Mouse (Mus musculus): ENCODE results near the gene Itga6.
"Not testable (repeated sequence)": the region's sequence is repeated elsewhere in the genome, so short reads cannot be mapped to it uniquely, and the experiment has no call there.

The Itga6 gene

GRCm38 (mm10) chr2:71891536-71891935 lies 146.1 kb downstream of the Itga6 start:
- no peak for DNase-seq (ENCODE audit: low spot score)

GRCm38 (mm10) chr2:71892741-71893349 lies 147.4 kb downstream of the Itga6 start:
- peak; percentile 42 for DNase-seq (ENCODE audit: low spot score)

- DNase-seq (ENCODE audit: low spot score) = no peak
Measured at GRCm38 (mm10) chr2:71895596-71896286, 150.3 kb downstream of the Itga6 start.

GRCm38 (mm10) chr2:71897420-71897819 lies 152.0 kb downstream of the Itga6 start:
- no peak for DNase-seq (ENCODE audit: low spot score)

GRCm38 (mm10) chr2:71898335-71898856 lies 153.0 kb downstream of the Itga6 start:
- peak; percentile 67 for DNase-seq (ENCODE audit: low spot score)

GRCm38 (mm10) chr2:71899886-71900285 lies 154.5 kb downstream of the Itga6 start:
- no peak for DNase-seq (ENCODE audit: low spot score)

GRCm38 (mm10) chr2:71905154-71905553 lies 159.7 kb downstream of the Itga6 start:
- DNase-seq (ENCODE audit: low spot score) = no peak

- DNase-seq (ENCODE audit: low spot score) = not testable (repeated sequence)
Measured at GRCm38 (mm10) chr2:71906356-71906755, 160.9 kb downstream of the Itga6 start.

Data from adipocyte (in vitro differentiated cells).